Mouse (Mus musculus): Measurements from ENCODE around the gene Chpf2.

GRCm38 (mm10) chr5:24605321-24605979, 18.9 kb downstream of the Chpf2 start:
- no peak for TF ChIP-seq POLR2A (IDR thresholded peaks at IDR 0.05; ENCODE audit: extremely low read depth, insufficient read depth, low read length)
- no peak for TF ChIP-seq CTCF (IDR thresholded peaks at IDR 0.05; ENCODE audit: extremely low read depth, insufficient read depth, low read length)

Data from cortical plate, adult 2 months (tissue).